Mouse (Mus musculus) CD4-positive helper T cell, adult 2 months (primary cell): Measurements from ENCODE around the gene Zfp804a.

Experiments
- DNase-seq: peaks from one replicate; pipeline ENCODE4 v3.0.0-alpha.2; 2012; ENCODE audit warnings: low read depth, missing footprints, low spot score

The Zfp804a gene

DNA sequence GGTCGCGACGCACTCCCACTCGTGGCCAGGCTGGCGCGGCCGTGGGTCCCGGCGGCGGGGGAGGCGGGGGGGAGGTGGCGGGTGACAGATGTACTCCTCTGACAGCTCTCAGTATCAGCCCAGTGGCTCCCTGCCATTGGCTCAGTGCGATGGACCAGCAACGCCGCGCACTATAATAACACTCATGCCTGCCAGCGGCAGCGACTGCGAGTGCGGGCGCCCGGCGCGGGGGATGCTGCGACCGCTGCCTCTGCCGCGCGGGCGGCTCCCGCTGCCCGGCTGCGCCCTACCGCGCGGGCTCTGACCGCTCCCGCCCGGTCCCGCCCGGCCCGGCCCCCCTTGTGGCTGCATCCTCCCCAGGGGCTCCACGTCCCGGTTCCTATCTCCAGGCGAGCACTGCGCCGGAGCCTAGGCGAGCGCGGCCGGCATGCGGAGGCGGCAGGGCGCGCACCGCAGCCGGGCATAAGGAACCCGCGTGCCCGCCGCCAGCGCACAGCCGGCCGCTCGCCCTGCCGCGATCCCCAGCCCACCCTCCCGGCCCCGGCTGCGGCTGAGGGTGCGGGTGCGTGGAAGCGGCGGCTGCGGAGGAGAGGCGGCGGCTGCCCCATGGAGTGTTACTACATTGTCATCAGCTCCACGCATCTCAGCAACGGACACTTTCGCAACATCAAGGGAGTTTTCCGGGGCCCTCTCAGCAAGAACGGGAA lies at the start of gene Zfp804a:
Gene Zfp804a (plus strand): TSS at position 38 of the 707 bp plus-strand sequence.
- no peak for DNase-seq

DNA sequence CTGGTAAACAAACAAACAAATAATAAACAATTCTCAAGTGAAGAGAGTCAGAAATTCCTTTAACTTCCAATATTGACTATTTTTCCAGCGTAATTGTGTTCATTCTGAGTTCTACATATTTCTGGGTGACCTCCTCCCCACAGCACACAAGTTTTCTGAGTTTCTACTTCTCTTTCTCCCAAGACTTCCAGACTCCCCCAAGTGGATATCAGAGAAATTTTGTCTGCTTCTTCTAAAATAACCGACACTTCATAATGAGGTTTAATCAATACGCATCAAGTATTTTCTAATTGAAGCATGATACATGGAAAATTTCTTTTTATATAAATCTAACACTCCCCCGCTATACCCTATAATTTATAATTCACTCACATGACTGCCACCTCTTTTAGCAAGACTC lies 1.4 kb upstream of the Zfp804a start:
- no peak for DNase-seq

DNA sequence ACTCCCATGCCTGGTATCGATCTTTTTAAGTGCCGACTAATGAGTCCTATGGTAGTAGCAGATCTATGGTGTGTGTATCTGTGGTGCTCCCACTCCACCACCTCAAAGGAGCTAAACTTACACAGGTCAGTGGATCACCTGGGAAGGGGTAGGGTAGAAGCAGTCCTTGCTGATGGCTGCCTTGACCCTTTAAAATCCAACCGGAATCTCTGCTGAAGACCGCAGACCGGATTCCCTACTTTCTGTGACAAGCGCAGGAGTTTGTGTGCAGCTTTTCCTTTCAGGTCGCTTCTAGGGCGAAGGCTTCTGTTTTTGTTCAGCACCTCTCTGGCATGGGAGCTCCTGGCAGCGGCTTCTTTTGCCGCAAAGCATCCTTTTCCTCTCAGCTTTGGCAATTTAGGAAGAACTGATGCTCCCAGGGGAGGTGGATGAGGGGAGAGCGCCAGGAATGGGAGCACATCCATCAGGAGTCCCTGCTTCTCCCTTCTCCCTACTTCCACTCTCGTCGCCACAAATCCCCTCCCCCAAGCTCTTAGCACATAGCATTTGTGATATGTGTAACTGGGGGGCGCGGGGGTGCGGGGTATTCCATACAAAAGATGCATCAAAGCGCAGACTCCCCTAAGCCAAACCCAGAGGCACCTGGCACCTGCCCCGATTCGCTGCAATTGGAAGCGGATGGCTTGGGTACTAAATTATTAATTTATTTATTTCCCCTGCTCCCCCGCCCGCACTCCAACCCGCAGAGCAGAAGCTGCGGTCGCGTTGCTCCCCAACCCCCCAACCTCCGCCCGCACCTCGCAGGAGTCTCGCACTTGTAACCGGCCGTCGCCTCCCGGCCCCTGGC lies 461 bp upstream of the Zfp804a start:
- DNase-seq, result no peak

DNA sequence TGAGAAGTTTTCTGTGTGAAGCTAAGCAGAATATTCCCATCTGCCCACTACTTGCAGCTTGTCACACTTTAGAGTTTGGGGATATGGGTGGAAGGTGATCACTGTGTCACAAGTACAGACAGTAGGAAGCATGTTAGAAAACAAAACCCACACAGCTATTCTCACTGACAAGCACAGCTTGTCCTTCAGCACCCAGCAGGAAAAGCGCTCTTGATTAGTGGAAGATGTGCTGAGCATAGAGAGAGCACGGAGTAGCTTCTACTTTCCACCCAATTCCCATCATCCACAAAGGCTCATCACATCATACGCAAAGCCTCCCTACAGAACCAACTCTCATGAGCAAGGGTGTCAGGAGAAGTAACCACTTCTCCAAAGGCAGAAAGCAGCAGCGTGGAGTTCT lies 1.4 kb downstream of the Zfp804a start:
- DNase-seq, result no peak

DNA sequence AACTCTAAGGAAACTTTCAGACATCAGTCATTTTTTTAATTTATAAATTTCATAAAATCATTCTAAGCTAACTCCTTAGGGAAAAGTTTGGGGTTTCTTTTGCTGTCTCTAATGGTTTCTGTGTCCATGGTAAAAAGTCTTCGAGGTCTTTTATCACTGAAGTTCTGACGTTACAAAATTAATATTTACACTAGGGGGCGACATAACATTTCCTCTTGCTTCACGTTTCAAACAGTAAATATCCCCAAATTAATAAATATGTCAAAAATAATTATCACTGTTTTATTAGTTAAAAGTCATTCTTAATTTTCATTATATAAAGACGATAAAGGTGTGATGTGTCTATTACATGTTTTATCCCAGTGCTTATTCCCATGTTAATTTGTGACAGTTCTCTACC lies 11.6 kb downstream of the Zfp804a start:
- DNase-seq, result no peak

DNA sequence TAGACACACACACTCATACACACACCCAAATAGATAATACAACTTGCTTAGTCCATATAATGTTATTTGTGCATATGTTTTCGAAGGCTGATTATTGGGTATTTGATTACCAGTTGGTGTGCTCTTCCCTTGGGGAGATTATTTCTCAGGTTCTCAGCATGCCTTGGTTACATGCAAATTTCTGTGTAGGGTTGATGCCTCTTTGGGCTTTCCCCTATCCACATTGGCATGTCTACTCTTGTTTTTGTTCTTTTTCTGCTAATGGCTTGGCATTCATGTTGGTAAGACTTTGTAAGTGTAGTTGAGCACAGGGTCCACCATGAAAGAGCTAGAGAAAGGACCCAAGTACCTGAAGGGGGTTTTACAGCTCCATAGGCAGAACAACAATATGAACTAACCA lies 14.9 kb downstream of the Zfp804a start:
- DNase-seq, result no peak

DNA sequence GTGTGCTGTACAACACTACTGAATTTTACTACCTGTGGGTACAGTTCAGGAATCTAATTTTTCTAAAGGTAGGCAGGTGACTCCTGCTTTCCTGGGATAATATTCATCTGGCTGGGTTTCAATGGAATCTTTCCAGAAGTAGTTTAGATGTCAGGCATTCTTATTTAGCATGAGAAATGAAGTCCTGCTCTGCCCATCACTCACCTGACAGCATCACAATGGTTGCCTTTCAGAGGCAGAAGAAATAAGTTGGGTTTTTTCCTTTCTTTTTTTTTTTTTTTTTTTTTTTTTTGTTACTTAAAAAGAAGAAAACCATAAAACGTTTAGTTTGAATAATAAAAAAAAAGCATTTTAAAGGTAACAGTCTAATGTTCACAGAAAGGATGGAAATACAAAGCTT lies 16.1 kb downstream of the Zfp804a start:
- no peak for DNase-seq

DNA sequence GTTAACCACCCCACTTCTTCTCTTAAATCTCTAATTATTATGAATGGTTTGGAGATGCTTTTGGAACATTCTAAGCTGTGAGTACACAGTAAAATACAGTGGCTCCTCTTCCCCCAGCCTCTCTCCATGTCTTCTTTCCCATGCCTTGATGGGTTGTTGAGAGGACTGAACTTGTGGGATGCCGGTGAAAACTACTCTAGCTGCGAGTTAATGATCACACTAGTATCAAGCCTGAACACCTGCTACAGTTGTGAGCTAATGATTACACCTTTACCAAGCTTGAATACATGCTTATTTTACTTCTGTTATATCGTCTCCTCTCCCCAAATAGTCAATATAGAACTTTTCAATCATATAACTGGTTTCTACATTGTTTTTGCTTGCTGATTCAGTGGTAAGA lies 23.9 kb downstream of the Zfp804a start:
- no peak for DNase-seq

DNA sequence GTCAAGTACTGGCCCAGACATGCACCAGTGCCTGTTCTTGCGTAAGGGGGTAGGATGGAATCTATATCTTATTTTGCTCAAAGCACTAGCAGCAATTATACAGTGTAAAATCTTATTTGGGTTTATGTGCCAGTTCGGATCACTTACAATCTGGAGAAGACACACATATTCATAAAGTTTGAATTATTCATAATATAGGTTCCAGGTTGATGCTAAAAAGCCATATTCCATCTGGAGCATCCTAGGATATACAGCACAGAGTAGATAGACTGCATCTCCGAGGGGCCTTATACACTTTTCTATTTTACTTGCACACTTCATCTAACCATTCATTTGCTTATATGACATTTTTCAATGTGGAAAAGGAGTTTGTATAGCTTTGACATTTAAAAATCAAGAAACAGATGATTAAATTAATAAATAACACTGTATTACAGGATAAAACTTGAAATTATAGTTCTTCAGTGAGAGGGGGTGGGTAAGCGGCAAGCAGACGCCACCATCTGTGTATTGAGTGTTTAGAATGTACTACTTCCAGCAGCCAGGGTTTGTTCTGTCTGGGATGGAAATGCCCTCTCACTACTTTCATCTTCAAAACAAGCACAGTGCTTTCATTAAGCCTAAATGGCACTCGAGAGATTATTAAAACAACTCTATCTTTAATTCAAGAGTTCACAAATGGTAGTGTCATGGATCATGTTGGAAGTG lies 25.4 kb downstream of the Zfp804a start:
- no peak for DNase-seq

DNA sequence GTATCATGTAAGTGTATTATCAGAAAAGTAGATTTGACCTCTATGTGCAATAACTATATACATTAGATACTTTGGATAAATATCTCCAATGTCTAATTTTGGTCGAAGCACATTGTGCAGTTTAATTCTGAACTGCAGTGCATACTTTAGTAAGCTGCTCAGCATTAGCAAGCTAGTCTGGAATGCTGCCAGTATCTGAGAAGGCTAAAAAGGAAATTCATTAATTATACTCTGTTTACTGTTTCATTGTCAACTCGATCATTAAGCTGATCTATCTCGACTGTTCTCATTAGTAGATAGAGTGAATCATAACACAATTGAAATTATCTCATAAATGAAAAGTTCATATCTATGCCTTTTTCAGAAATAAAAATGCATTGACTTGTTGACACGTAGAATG lies 27.7 kb downstream of the Zfp804a start:
- DNase-seq, result no peak

DNA sequence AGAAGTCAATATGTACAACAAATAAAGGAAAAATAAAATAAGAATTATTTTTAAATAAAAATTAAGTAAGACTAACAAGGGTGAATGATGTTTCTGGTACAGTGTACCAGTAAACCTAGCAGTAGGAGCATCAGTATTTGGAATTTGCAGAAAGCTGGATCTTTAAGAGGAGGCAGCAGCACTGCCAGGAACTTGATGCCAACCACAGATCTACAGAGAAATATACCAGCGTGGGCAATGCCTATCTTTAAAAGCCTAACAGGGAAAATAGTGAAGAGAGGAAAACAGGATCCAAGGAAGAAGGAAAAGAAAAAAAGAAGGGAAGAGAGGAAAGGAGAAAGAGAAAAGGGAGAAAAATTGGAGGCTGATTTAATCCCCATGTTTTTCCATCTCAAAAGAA lies 60.1 kb downstream of the Zfp804a start:
- DNase-seq, result no peak

DNA sequence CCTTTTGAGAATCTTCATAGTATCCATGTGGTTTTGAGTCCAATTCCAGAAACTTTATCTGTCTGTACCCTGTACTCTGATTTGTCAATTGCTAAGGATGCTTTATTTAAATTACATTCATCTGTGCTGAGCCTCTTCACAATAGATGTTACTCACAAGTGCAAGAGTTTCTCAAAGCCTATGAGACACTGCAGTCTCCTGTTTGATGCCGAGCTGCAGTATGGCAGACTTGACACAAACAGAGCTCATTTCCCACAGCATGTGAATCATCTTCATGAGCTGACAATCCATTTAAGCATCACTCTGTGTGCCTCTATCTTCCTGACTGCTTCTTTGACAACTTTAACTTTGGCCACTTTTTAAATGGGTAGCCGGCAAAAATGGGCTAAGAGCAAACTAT lies 60.6 kb downstream of the Zfp804a start:
- DNase-seq, result no peak

DNA sequence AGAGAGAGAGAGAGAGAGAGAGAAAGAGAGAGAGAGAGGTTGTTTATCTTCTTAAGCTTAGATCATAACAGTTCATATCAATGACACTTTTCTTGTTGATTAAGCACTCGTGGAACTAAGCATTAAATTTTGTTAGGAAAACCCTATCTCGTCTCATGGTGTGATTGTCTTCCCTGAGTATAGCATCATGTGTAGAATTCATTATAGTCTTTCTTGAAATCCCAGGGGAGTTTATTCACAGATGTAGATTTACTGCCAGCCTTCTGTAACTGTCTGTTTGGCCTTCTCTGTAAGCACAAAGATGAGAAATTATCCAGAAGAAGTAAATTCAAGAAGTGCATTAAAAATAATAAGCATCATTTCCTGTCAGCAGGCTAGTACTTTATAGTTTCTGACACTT lies 66.6 kb downstream of the Zfp804a start:
- no peak for DNase-seq

DNA sequence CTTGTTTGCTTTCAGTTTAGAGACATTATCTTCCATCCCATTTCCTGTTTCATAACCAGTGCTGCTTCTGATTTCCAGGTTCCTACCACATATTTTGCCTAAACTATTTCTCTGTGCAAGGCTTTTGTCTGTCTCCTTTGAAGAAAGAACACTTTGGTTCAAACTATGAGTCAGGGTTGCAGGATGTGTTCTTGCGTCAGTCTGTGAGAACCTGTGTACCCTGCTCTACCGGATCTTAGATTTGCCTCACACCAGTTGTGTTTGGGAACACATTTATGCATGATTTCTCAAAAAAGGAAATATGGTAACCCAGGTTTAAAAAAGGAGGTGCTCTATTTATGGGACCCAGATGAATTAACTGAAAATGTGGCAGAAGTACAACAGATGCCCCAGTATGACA lies 125.7 kb downstream of the Zfp804a start:
- no peak for DNase-seq

DNA sequence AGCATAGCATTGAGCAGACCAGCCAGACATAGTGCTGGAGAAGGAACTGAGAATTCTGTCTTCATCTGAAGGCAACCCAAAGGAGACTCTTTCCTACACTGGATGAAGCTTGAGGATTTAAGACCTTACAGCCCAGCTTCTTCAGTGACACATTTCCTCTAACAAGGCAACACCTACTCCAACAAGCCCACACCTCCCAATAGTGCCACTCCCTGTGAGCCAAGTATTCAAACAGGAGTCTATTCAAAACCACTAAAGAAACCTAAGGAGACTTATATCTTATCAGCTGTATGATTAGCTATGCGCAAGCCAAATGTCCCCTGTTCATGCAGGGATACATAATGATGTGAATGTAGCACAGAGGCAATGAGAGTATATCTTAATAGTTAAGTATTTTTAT lies 128.0 kb downstream of the Zfp804a start:
- no peak for DNase-seq

DNA sequence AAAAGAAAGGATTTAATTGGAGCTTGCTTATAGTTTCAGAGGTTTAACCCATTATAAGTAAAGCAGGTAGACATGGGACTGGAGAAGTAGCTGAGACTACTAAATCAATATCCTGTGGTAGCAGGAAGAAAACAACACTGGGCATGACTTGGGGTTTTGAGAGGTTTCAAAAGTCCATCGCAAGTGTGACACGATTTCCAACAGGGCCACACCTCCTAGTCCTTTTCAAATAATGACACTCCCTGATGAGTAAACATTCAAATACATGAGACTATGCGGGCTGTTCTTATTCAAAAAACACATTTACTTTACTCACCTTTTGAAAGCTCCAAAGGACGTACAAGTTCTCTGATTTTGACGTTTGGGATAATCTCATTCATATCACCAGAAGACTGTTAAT lies 146.9 kb downstream of the Zfp804a start:
- no peak for DNase-seq

DNA sequence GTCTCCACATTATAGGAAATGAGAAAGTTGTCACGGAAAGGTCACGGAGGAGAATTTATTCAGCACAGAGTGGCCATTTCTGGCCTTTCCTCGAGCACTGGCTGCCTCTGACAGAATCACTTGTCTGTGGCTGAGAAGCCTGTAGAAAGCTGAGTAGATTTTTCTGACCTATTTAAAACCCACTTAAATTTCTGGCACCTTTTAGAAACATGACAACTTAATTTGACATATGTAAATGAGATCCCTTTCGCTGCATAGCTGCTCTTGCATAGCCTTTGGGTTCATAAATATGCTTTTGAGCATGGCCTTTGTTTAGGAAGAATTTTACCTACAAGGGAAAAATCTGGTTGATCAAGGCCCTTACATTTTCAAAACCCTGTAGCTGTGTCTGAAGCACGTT lies 147.6 kb downstream of the Zfp804a start:
- no peak for DNase-seq

DNA sequence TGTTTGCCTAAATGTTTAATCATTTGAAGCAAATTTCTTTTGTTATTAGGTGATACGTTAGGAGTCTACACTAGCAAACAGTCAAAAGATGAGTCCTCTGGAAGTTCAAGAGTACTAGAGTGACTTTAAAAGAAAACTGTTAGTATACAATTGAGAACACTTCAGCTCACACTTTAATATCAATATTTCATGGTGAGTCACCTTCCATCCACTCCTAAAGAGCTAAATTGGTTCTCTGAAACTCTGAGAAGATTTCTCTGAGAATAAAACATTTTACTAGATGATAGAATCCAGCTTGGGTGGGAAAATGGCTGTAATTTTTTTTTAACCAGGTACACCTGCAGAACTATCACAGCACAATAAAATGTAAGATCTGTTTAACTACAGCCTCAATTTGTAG lies 157.6 kb downstream of the Zfp804a start:
- DNase-seq, result no peak

DNA sequence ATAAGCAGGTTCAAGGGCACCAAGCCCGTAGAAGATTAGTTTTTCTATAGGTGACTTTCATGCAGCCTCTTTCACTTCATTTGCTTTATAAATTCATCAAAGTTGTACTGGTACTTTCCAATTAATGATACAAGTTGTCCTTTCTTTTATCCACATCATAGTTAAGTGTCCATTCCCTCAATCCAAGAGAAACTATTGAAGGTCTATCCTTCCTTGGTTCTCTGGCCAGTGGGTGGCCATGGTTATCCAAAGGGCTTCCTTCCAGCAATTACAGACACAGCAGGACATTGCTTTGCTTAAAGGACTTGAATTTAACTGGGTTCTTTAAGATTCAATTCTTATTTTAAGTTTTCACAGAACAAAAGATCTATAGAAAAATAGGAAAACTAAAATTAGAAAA lies 158.9 kb downstream of the Zfp804a start:
- no peak for DNase-seq

DNA sequence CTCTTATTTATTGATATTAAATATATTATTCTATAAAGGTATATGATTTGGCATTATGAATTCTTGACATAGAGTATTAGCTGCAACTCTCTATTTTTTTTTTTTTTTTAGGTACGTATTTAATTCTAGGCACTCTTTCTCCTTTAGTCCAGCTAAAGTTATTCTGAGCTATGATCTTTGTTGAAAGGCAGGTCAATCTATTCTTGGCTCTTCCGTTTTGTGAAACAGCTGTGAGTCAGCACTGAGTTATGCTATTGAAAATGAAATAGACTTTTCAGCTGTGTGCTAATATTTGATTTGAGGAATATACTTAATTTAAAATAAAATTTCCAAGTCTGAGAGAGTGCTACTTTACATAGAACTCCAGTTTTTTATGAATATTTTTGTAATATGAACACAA lies 164.9 kb downstream of the Zfp804a start:
- no peak for DNase-seq

DNA sequence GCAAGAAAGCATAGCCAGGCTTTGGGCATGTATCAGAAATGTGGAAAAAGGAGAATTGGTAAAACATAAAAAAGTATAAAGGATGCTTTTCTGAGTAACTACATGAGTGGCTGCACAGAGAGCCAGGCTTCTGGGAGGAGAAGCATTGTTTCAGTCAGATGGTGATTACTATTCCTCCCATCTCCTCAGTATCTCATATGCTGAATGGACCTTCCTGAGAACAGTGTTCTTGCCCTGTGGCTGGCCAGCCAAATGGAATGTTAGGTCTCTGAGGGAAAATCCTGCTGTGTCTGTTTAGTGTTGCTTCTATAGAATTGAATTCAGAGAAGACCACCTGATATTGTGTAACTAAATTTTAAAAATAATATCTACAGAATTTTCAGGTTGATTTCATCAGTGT lies 193.0 kb downstream of the Zfp804a start:
- DNase-seq, result no peak

DNA sequence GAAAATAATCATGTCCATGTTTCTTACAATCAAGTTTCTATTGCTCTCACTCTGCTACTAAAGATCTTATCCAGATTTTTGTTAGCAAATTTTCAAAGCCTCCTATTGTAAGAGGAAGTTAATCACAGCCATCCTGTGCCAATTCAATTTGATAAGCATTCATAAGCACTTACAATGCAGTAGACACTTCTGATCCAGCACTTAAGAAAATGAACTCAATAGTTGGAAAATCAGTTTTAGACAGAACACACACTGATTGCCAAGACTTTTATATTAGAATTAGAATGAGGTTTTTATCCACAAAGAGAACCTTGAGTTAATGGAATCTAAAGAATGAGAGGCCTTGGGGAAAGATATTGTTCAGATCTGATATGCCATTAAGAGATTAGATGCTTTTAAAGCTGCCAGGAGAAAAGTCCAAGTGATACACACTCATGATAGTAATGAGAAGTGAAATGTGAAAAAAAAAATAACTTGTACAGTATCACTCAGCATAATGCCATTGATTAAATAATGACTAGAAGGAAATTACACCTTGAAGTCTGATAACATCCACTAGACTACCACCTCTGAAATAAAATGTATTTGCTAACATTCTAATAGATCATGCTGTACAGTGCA lies 194.0 kb downstream of the Zfp804a start:
- no peak for DNase-seq
